Mouse (Mus musculus): ENCODE results near the gene Bahcc1. TPM values are rescaled to one million over a fixed set of nuclear protein-coding genes. Genes with fewer than 3 reads are reported as not detected.

The Bahcc1 gene
- total and polyA plus RNA-seq, 2 experiments from 2014 or later, result 9.1 to 31.1 TPM

- peak overlapping the region; percentile 100 for H3K9ac ChIP-seq (replicated peaks; ENCODE audit: low read length)
- H3K4me1 ChIP-seq (ENCODE audit: insufficient read depth, low read length), result peaks cover 18% of the 10 kb centered on the region
- DNase-seq (ENCODE audit: low spot score), result peak; percentile 74
- H3K4me3 ChIP-seq (ENCODE audit: low read length), result peak overlapping the region; percentile 82
- H3K4me2 ChIP-seq (ENCODE audit: low read depth, low read length), result peak overlapping the region; percentile 92
- H3K27me3 ChIP-seq (ENCODE audit: insufficient read depth, low read length), result no peaks in the 10 kb centered on the region
- no peak for TF ChIP-seq CTCF (IDR thresholded peaks at IDR 0.05; ENCODE audit: low read depth)
- no peaks in the 10 kb centered on the region for H3K9me3 ChIP-seq (ENCODE audit: low read length)
- H3K36me3 ChIP-seq (ENCODE audit: insufficient read depth, low read length), result no peaks in the 10 kb centered on the region
- no peak for ATAC-seq
- H3K27ac ChIP-seq, result peak overlapping the region; percentile 98
- under 1% methylated on average over 47 of the region's 51 CpGs for WGBS
Observed at GRCm38 (mm10) chr11:120233441-120234135, 841 bp downstream of the Bahcc1 start.

GRCm38 (mm10) chr11:120234136-120234775, 1.5 kb downstream of the Bahcc1 start:
- peak overlapping the region; percentile 100 for H3K9ac ChIP-seq (replicated peaks; ENCODE audit: low read length)
- H3K9me3 ChIP-seq (ENCODE audit: low read length), result no peaks in the 10 kb centered on the region
- H3K4me1 ChIP-seq (ENCODE audit: insufficient read depth, low read length), result peaks cover 18% of the 10 kb centered on the region
- TF ChIP-seq CTCF (IDR thresholded peaks at IDR 0.05; ENCODE audit: low read depth), result no peak
- peak overlapping the region; percentile 92 for H3K4me2 ChIP-seq (ENCODE audit: low read depth, low read length)
- H3K27ac ChIP-seq, result peak overlapping the region; percentile 98
- peak overlapping the region; percentile 82 for H3K4me3 ChIP-seq (ENCODE audit: low read length)
- no peaks in the 10 kb centered on the region for H3K36me3 ChIP-seq (ENCODE audit: insufficient read depth, low read length)
- DNase-seq (ENCODE audit: low spot score) (peak; percentile 66), ATAC-seq (no peak)
- H3K27me3 ChIP-seq (ENCODE audit: insufficient read depth, low read length), result no peaks in the 10 kb centered on the region
- WGBS, result under 1% methylated on average over 52 of the region's 52 CpGs

GRCm38 (mm10) chr11:120234776-120235181, 2.0 kb downstream of the Bahcc1 start:
- ATAC-seq, result no peak
- H3K9ac ChIP-seq (replicated peaks; ENCODE audit: low read length), result peak overlapping the region; percentile 100
- peak overlapping the region; percentile 92 for H3K4me2 ChIP-seq (ENCODE audit: low read depth, low read length)
- H3K9me3 ChIP-seq (ENCODE audit: low read length), result no peaks in the 10 kb centered on the region
- DNase-seq (ENCODE audit: low spot score), result peak; percentile 76
- peak overlapping the region; percentile 82 for H3K4me3 ChIP-seq (ENCODE audit: low read length)
- no peaks in the 10 kb centered on the region for H3K27me3 ChIP-seq (ENCODE audit: insufficient read depth, low read length)
- H3K36me3 ChIP-seq (ENCODE audit: insufficient read depth, low read length), result no peaks in the 10 kb centered on the region
- H3K4me1 ChIP-seq (ENCODE audit: insufficient read depth, low read length), result peaks cover 18% of the 10 kb centered on the region
- under 1% methylated on average over 38 of the region's 39 CpGs for WGBS
- peak overlapping the region; percentile 98 for H3K27ac ChIP-seq
- TF ChIP-seq CTCF (IDR thresholded peaks at IDR 0.05; ENCODE audit: low read depth), result no peak

- H3K4me2 ChIP-seq (ENCODE audit: low read depth, low read length), result peak overlapping the region; percentile 92
- peaks cover 26% of the 10 kb centered on the region for H3K4me1 ChIP-seq (ENCODE audit: insufficient read depth, low read length)
- H3K36me3 ChIP-seq (ENCODE audit: insufficient read depth, low read length), result no peaks in the 10 kb centered on the region
- DNase-seq (ENCODE audit: low spot score), result peak; percentile 74
- H3K27ac ChIP-seq, result peak overlapping the region; percentile 98
- ATAC-seq, result no peak
- peak overlapping the region; percentile 100 for H3K9ac ChIP-seq (replicated peaks; ENCODE audit: low read length)
- no peaks in the 10 kb centered on the region for H3K27me3 ChIP-seq (ENCODE audit: insufficient read depth, low read length)
- no peaks in the 10 kb centered on the region for H3K9me3 ChIP-seq (ENCODE audit: low read length)
- under 1% methylated on average over 38 of the region's 40 CpGs for WGBS
- no peak for TF ChIP-seq CTCF (IDR thresholded peaks at IDR 0.05; ENCODE audit: low read depth)
- peak overlapping the region; percentile 82 for H3K4me3 ChIP-seq (ENCODE audit: low read length)
Observed at GRCm38 (mm10) chr11:120235385-120236113, 2.8 kb downstream of the Bahcc1 start.

- Histone ChIP-seq H3K27ac (peak overlapping the region; percentile 98), H3K9me3 (ENCODE audit: low read length) (no peaks in the 10 kb centered on the region), H3K4me2 (ENCODE audit: low read depth, low read length) (peak overlapping the region; percentile 92), H3K36me3 (ENCODE audit: insufficient read depth, low read length) (no peaks in the 10 kb centered on the region), H3K27me3 (ENCODE audit: insufficient read depth, low read length) (no peaks in the 10 kb centered on the region), H3K4me1 (ENCODE audit: insufficient read depth, low read length) (peaks cover 29% of the 10 kb centered on the region), H3K4me3 (ENCODE audit: low read length) (peak overlapping the region; percentile 82), H3K9ac (replicated peaks; ENCODE audit: low read length) (peak overlapping the region; percentile 100)
- TF ChIP-seq CTCF (IDR thresholded peaks at IDR 0.05; ENCODE audit: low read depth), result no peak
- DNase-seq (ENCODE audit: low spot score) (no peak), ATAC-seq (no peak)
- 2% methylated on average over 13 of the region's 13 CpGs for WGBS
Observed at GRCm38 (mm10) chr11:120236114-120236437, 3.3 kb downstream of the Bahcc1 start.

GRCm38 (mm10) chr11:120236438-120237165, 3.9 kb downstream of the Bahcc1 start:
- H3K4me3 ChIP-seq (ENCODE audit: low read length), result peak overlapping the region; percentile 82
- DNase-seq (ENCODE audit: low spot score), result peak; percentile 79
- H3K27ac ChIP-seq, result peak overlapping the region; percentile 98
- no peaks in the 10 kb centered on the region for H3K27me3 ChIP-seq (ENCODE audit: insufficient read depth, low read length)
- no peak for TF ChIP-seq CTCF (IDR thresholded peaks at IDR 0.05; ENCODE audit: low read depth)
- H3K9ac ChIP-seq (replicated peaks; ENCODE audit: low read length), result peak overlapping the region; percentile 100
- peak; percentile 5; the same call in 1 of the 2 replicates for ATAC-seq
- peak overlapping the region; percentile 92 for H3K4me2 ChIP-seq (ENCODE audit: low read depth, low read length)
- H3K4me1 ChIP-seq (ENCODE audit: insufficient read depth, low read length), result peaks cover 33% of the 10 kb centered on the region
- WGBS, result 0% methylated on average over 78 of the region's 96 CpGs
- H3K9me3 ChIP-seq (ENCODE audit: low read length), result no peaks in the 10 kb centered on the region
- no peaks in the 10 kb centered on the region for H3K36me3 ChIP-seq (ENCODE audit: insufficient read depth, low read length)

All from hindbrain, postnatal 0 days (tissue).